Mouse (Mus musculus) intestine, embryonic 14.5 days (tissue): Measurements from ENCODE around the gene Col4a2. TPM values are rescaled to one million over a fixed set of nuclear protein-coding genes. Genes with fewer than 3 reads are reported as not detected.

Experiments used
- ATAC-seq: fragments of 200-750 bp; cut with Nextera tagmentation; replicated peaks from 2 replicates; pipeline ENCODE4 v1.8.0; 2017; ENCODE audit warnings: low read depth, moderate number of reproducible peaks, moderate TSS enrichment, moderate library complexity; ENCODE audit not compliant: low FRiP score, low TSS enrichment
- DNase-seq: peaks from one replicate; pipeline ENCODE4 v3.0.0-alpha.2; 2018; ENCODE audit warnings: low spot score
- H3K27ac ChIP-seq: fragments of 300-500 bp; sonication (generic); 2 replicates; pipeline ENCODE4 v1.5.1; 2014; ENCODE audit warnings: low read depth, mild to moderate bottlenecking, control low read depth
- H3K27me3 ChIP-seq: fragments of 300-500 bp; sonication (generic); replicated peaks from 2 replicates; pipeline ENCODE4 v1.6.1; 2014; ENCODE audit warnings: low read length, control low read depth; ENCODE audit not compliant: control insufficient read depth, insufficient read depth
- H3K36me3 ChIP-seq: fragments of 300-500 bp; sonication (generic); 2 replicates; pipeline ENCODE4 v1.6.1; 2014; ENCODE audit warnings: low read length, control low read depth; ENCODE audit not compliant: control insufficient read depth, insufficient read depth
- H3K4me1 ChIP-seq: fragments of 300-500 bp; sonication (generic); replicated peaks from 2 replicates; pipeline ENCODE4 v1.6.1; 2014; ENCODE audit warnings: low read length, control low read depth, mixed read lengths; ENCODE audit not compliant: control insufficient read depth, insufficient read depth
- H3K4me2 ChIP-seq: fragments of 300-500 bp; sonication (generic); 2 replicates; pipeline ENCODE4 v1.6.1; 2014; ENCODE audit warnings: low read length
- H3K4me3 ChIP-seq: fragments of 300-500 bp; sonication (generic); 2 replicates; pipeline ENCODE4 v1.5.1; 2014; ENCODE audit warnings: low read depth, low read length, control low read depth, mixed read lengths
- H3K9ac ChIP-seq: fragments of 300-500 bp; sonication (generic); 2 replicates; pipeline ENCODE4 v1.6.1; 2014; ENCODE audit warnings: mild to moderate bottlenecking, low read length
- H3K9me3 ChIP-seq: fragments of 300-500 bp; sonication (generic); 2 replicates; pipeline ENCODE4 v1.6.1; 2016; ENCODE audit warnings: low read length, control low read depth; ENCODE audit not compliant: control insufficient read depth
- WGBS: fragments of 180-500 bp; shearing (Covaris S2); extraction: QIAGEN DNeasy Blood & Tissue Kit; methylation state at CpG from one replicate; pipeline ENCODE4 v1.1.7; 2014; 5-methylcytosine and 5-hydroxymethylcytosine counted together
- polyA plus RNA-seq: library from polyadenylated mRNA; unstranded; fragments of >200 nt; fragmentation: Nextera tagmentation; extraction: Ambion mirVana; gene quantifications from 2 replicates; pipeline ENCODE4 v1.2.1, GENCODE M21; 2014

Col4a2 gene
- polyA plus RNA-seq, 1 experiment from 2014 or later = 58.4 TPM

- Histone ChIP-seq H3K36me3 (no peaks in the 10 kb centered on the region), H3K27ac (no peak overlapping the region), H3K27me3 (no peaks in the 10 kb centered on the region), H3K9me3 (no peaks in the 10 kb centered on the region), H3K4me1 (peaks cover 9% of the 10 kb centered on the region; the same call in 1 of the 2 replicates), H3K9ac (no peak overlapping the region), H3K4me2 (no peak overlapping the region), H3K4me3 (no peak overlapping the region)
- no peak for DNase-seq
- 90% methylated on average over 4 of the region's 4 CpGs for WGBS
- no peak for ATAC-seq
Measured at GRCm38 (mm10) chr8:11335238-11335637, 22.6 kb downstream of the Col4a2 start.

- Histone ChIP-seq H3K4me3 (no peak overlapping the region), H3K27ac (no peak overlapping the region), H3K27me3 (no peaks in the 10 kb centered on the region), H3K9me3 (no peaks in the 10 kb centered on the region), H3K36me3 (no peaks in the 10 kb centered on the region), H3K4me2 (no peak overlapping the region), H3K4me1 (peaks cover 5% of the 10 kb centered on the region; the same call in 1 of the 2 replicates), H3K9ac (no peak overlapping the region)
- ATAC-seq (no peak), DNase-seq (no peak)
- WGBS = 96% methylated on average over 5 of the region's 5 CpGs
Measured at GRCm38 (mm10) chr8:11336346-11336745, 23.7 kb downstream of the Col4a2 start.

DNA sequence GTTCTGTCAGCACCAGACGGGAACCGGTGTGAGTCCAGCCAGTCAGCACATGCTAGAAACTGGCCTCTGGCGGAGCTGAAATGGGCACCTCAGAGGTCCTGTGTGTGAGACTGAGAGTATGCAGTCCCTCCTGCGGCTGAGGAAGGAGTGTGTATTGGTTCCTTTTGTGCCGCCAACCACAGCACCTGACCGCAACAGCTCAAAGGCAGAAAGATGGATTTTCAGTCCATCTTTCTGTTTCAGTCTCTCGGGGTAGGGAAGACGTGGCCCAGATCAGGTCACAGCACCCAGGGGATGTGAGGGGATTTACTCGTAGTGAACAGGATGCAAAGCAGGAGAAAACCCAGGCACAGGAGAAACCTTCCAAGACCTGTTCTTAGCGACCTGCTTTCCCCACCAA, 25.0 kb downstream of the Col4a2 start:
- no peaks in the 10 kb centered on the region for H3K27me3 ChIP-seq
- H3K36me3 ChIP-seq = no peaks in the 10 kb centered on the region
- no peak overlapping the region for H3K4me3 ChIP-seq
- peaks cover 3% of the 10 kb centered on the region; the same call in 1 of the 2 replicates for H3K4me1 ChIP-seq
- ATAC-seq (no peak), DNase-seq (no peak)
- no peak overlapping the region for H3K4me2 ChIP-seq
- 84% methylated on average over 10 of the region's 10 CpGs for WGBS
- no peak overlapping the region for H3K9ac ChIP-seq
- no peak overlapping the region for H3K27ac ChIP-seq
- no peaks in the 10 kb centered on the region for H3K9me3 ChIP-seq

DNA sequence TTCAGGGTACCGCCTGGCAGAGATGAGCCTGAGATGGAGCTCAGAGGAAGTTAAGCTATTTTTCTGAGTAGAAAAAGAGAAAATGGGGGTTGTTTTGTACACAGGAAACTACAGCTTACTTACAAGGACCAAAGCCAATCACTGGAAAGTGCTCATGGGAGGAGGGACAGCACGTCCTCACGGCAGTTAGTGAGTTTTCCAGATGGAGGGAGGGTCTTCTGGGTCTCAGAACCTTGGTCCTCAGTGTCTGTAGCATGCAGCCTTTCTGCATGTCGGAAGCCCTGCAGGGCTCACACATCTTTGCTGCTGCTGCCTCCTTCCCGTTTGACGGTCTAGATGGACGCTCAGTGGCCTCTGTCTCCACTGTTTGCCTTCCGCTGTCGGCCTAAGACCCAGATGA, 25.9 kb downstream of the Col4a2 start:
- DNase-seq = no peak
- no peak for ATAC-seq
- WGBS = 83% methylated on average over 9 of the region's 9 CpGs
- H3K36me3 ChIP-seq = no peaks in the 10 kb centered on the region
- no peaks in the 10 kb centered on the region for H3K27me3 ChIP-seq
- no peak overlapping the region for H3K9ac ChIP-seq
- no peak overlapping the region for H3K4me3 ChIP-seq
- H3K4me1 ChIP-seq = peaks cover 3% of the 10 kb centered on the region; the same call in 1 of the 2 replicates
- no peak overlapping the region for H3K27ac ChIP-seq
- no peaks in the 10 kb centered on the region for H3K9me3 ChIP-seq
- H3K4me2 ChIP-seq = no peak overlapping the region

- ATAC-seq (no peak), DNase-seq (no peak)
- no peak overlapping the region for H3K27ac ChIP-seq
- H3K9ac ChIP-seq = no peak overlapping the region
- H3K9me3 ChIP-seq = no peaks in the 10 kb centered on the region
- 62% methylated on average over 12 of the region's 12 CpGs for WGBS
- no peaks in the 10 kb centered on the region for H3K27me3 ChIP-seq
- no peaks in the 10 kb centered on the region for H3K36me3 ChIP-seq
- H3K4me3 ChIP-seq = no peak overlapping the region
- peaks cover 3% of the 10 kb centered on the region; the same call in 1 of the 2 replicates for H3K4me1 ChIP-seq
- H3K4me2 ChIP-seq = no peak overlapping the region
Measured at GRCm38 (mm10) chr8:11340310-11341110, 27.9 kb downstream of the Col4a2 start.

GRCm38 (mm10) chr8:11341111-11341566, 28.5 kb downstream of the Col4a2 start:
- H3K27me3 ChIP-seq = no peaks in the 10 kb centered on the region
- 0 out of 2 replicates have a peak, but pooled peaks cover 3% of the 10 kb centered on the region for H3K4me1 ChIP-seq
- H3K9ac ChIP-seq = no peak overlapping the region
- H3K36me3 ChIP-seq = no peaks in the 10 kb centered on the region
- no peak overlapping the region for H3K27ac ChIP-seq
- no peak for DNase-seq
- 79% methylated on average over 3 of the region's 3 CpGs for WGBS
- ATAC-seq = no peak
- no peak overlapping the region for H3K4me3 ChIP-seq
- no peaks in the 10 kb centered on the region for H3K9me3 ChIP-seq
- no peak overlapping the region for H3K4me2 ChIP-seq

DNA sequence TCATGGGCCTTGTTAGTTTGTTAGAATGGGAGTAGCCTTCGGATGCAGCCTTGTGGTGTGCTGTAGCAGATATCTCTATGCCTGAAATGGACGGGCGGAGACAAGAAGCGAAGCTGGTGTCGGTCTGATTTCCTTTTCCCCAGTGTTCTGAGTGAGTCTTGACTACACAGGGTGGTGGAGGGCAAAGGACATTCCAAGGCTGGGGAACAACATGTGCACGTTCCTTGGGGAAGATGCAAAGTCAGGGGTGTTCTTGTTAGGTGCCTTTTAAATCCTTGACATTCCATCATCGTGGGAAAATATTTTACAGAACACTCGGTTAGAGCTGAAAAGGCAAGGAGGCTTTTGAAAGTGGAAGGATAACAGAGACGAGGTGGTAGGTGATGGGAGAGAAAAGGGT, 31.9 kb downstream of the Col4a2 start:
- no peaks in the 10 kb centered on the region for H3K27me3 ChIP-seq
- 82% methylated on average over 9 of the region's 9 CpGs for WGBS
- no peaks in the 10 kb centered on the region for H3K36me3 ChIP-seq
- no peak overlapping the region for H3K9ac ChIP-seq
- H3K4me1 ChIP-seq = 0 out of 2 replicates have a peak, but pooled peaks cover 4% of the 10 kb centered on the region
- no peak overlapping the region for H3K27ac ChIP-seq
- H3K9me3 ChIP-seq = no peaks in the 10 kb centered on the region
- DNase-seq = no peak
- no peak overlapping the region for H3K4me3 ChIP-seq
- H3K4me2 ChIP-seq = no peak overlapping the region
- no peak for ATAC-seq

- DNase-seq (no peak), ATAC-seq (no peak)
- H3K9ac ChIP-seq = no peak overlapping the region
- no peaks in the 10 kb centered on the region for H3K27me3 ChIP-seq
- no peaks in the 10 kb centered on the region for H3K9me3 ChIP-seq
- no peak overlapping the region for H3K4me2 ChIP-seq
- H3K4me3 ChIP-seq = no peak overlapping the region
- 0 out of 2 replicates have a peak, but pooled peaks cover 4% of the 10 kb centered on the region for H3K4me1 ChIP-seq
- H3K36me3 ChIP-seq = no peaks in the 10 kb centered on the region
- no peak overlapping the region for H3K27ac ChIP-seq
- WGBS = 74% methylated on average over 10 of the region's 10 CpGs
Measured at GRCm38 (mm10) chr8:11346225-11346624, 33.6 kb downstream of the Col4a2 start.

DNA sequence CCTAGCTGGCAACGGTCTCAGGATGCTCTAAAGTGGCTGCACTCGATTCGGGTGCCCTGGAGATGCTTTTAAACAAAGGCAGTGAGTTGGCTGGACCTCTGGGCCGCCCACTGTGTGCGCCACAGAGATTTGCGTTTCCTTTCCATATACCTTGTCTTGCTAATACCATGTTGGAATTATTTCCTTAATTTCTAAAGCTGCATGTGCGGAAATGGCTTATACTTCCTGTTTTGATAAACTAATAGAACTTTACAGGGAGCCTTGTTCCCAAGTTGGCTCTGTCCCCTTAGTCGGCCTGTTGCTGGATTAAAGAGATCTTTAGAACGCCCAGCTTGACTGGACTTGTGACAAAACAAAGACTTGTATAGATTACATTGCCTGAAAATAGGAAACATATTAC, 35.1 kb downstream of the Col4a2 start:
- DNase-seq (no peak), ATAC-seq (no peak)
- Histone ChIP-seq H3K27me3 (no peaks in the 10 kb centered on the region), H3K4me1 (peaks cover 5% of the 10 kb centered on the region; the same call in 1 of the 2 replicates), H3K9me3 (no peaks in the 10 kb centered on the region), H3K9ac (no peak overlapping the region), H3K4me2 (no peak overlapping the region), H3K4me3 (no peak overlapping the region), H3K36me3 (no peaks in the 10 kb centered on the region), H3K27ac (no peak overlapping the region)
- 77% methylated on average over 9 of the region's 9 CpGs for WGBS
